Mouse (Mus musculus): Measurements from ENCODE around the gene Sltm. TPM values are rescaled to one million over a fixed set of nuclear protein-coding genes. Genes with fewer than 3 reads are reported as not detected.

Gene Sltm
- 70.5 and 73.7 TPM in 2 replicates for polyA plus RNA-seq (2015; fragmentation: Nextera tagmentation; extraction: Ambion mirVana)

DNA sequence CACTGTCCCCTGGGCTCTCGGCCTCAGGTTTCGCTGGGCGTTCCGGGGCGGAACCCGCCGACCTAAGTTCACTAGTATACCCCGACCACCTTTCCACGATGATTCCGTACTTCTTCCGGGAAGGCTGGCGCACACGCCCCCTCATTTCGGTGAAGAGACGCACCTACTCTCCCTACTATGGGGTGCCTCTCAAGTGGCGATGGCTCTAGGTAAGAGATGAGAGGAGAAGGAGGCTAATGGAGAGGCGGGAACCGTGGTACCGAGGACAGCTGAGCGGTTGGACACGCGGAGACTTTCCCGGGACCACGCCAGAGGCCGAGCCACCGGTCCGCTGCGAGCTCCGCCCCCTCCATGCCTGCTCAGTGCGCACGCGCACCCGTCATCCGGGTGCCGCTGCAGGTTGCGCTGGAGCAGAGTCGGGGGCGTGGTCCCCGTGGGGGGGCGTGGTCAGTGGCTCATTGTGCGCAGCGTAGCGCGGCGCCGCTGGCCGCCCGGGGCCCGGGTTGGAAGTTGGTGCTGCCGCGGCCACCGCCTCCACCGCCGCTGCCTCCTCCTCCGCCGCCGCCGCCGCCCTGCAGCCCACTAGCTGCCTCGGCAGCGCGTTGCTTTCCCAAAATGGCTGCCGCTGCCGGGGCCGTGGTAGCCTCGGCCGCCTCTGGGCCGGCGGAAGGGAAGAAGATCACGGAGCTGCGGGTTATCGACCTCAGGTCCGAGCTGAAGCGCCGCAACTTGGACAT, at the start of gene Sltm:
Gene Sltm, plus strand, starts transcription at position 450 of the 737 bp plus-strand sequence.
- peak within 1 kb of the TSS; percentile 95 for H3K9ac ChIP-seq (replicated peaks)
- H3K9me3 ChIP-seq: no peaks in the 10 kb centered on the region
- under 1% methylated on average over 61 of the region's 75 CpGs for WGBS
- no peaks in the 10 kb centered on the region for H3K36me3 ChIP-seq
- peak within 1 kb of the TSS; percentile 89 for H3K4me3 ChIP-seq (replicated peaks)
- ATAC-seq: peak; percentile 98
- no peaks in the 10 kb centered on the region for H3K27me3 ChIP-seq
- H3K4me1 ChIP-seq (replicated peaks): peaks cover 34% of the 10 kb centered on the region
- H3K4me2 ChIP-seq (replicated peaks): peak within 1 kb of the TSS; percentile 84
- H3K27ac ChIP-seq: peak within 1 kb of the TSS; percentile 99

DNA sequence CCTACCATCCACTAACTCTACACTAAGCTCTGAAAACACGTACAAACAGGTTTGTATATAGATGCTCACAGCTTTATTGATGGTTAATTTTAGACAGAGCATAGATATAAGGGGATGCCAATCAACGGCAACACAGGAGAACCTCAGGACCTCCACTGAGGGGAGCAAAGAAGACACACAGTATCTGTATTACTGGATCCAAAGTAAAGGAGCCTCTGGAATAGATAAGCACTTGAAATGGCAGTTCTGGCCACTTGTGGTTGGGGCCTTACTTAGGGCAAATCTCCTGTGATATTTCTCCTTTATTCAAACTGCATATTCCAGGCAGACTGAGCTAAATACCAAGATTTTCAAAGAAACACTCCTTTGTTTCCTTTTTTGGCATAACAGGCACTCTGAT, 49.5 kb upstream of the Sltm start:
- WGBS: 93% methylated on average over 2 of the region's 2 CpGs

DNA sequence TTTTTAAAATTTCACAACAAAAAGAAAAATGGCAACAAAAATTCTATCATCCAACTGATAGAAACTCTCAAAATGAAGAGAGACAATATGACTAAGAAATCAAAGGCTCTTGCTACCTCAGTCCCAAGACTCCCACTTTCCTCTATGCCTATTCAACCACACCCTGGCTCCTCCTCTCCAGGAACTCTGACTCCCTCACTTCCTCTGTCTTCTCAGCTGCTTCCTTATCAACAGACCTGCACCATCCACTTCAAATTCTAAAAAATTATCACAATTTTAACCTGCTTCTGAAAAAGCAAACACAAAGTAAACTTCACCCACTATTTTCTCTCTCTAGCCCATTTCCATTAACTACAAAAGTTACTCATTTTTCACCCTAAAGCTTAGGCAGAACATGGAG, 45.6 kb upstream of the Sltm start:
- H3K4me2 ChIP-seq (replicated peaks): no peak overlapping the region
- H3K27me3 ChIP-seq: no peaks in the 10 kb centered on the region
- H3K9ac ChIP-seq (replicated peaks): no peak overlapping the region
- peaks cover 10% of the 10 kb centered on the region for H3K4me1 ChIP-seq (replicated peaks)
- H3K4me3 ChIP-seq (replicated peaks): no peak overlapping the region
- H3K9me3 ChIP-seq: no peaks in the 10 kb centered on the region
- 0 out of 2 replicates have a peak, but pooled peaks cover 5% of the 10 kb centered on the region for H3K36me3 ChIP-seq
- ATAC-seq: no peak
- no peak overlapping the region for H3K27ac ChIP-seq

More for the DNA sequence above, 49.5 kb upstream of the Sltm start:
- no peak for ATAC-seq
- no peaks in the 10 kb centered on the region for H3K27me3 ChIP-seq
- no peak overlapping the region for H3K4me3 ChIP-seq (replicated peaks)
- H3K9ac ChIP-seq (replicated peaks): no peak overlapping the region
- H3K4me2 ChIP-seq (replicated peaks): no peak overlapping the region
- no peak overlapping the region for H3K27ac ChIP-seq
- no peaks in the 10 kb centered on the region for H3K4me1 ChIP-seq (replicated peaks)
- peaks cover 8% of the 10 kb centered on the region for H3K36me3 ChIP-seq
- no peaks in the 10 kb centered on the region for H3K9me3 ChIP-seq

DNA sequence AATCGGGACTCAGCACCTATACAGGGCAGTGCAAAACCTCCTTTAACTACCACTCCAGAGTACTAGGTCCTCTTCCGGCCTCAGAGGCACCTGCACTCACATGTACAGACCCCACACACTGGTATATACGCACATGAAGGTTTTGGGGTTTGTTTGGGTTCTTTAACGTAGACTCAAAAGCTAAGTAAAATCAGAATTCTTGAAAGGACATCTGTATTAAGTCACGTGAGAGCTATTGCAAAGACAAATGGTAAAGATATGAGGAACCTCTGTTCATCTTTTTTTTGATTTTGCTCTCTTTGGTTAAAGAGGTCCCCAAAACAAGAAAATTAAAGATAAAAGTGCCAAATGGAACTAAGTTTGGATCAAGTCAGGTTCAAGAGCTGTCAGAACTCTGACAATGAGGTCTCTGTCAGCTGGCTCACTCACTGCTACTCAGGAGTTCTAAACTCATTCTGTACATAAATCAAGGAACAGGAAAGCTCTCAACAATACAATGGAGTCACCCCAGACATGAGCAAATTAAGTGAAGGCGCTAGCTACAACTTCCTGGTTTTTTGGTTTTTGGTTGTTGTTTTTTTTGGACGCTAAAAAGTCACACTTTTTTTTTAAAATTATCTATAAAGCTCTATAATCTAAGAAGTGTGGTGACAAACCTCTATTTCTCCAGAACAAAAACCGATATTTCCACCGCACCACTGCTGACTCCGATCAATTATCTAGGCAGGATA, 40.1 kb upstream of the Sltm start:
- peak overlapping the region; percentile 93 for H3K4me3 ChIP-seq (replicated peaks)
- H3K9me3 ChIP-seq: no peaks in the 10 kb centered on the region
- peak overlapping the region; percentile 97 for H3K9ac ChIP-seq (replicated peaks)
- ATAC-seq: no peak
- H3K27ac ChIP-seq: peak overlapping the region; percentile 99
- peak overlapping the region; percentile 78 for H3K4me2 ChIP-seq (replicated peaks)
- WGBS: 40% methylated on average over 10 of the region's 10 CpGs
- peaks cover 20% of the 10 kb centered on the region for H3K4me1 ChIP-seq (replicated peaks)
- 0 out of 2 replicates have a peak, but pooled peaks cover 5% of the 10 kb centered on the region for H3K36me3 ChIP-seq
- H3K27me3 ChIP-seq: no peaks in the 10 kb centered on the region

DNA sequence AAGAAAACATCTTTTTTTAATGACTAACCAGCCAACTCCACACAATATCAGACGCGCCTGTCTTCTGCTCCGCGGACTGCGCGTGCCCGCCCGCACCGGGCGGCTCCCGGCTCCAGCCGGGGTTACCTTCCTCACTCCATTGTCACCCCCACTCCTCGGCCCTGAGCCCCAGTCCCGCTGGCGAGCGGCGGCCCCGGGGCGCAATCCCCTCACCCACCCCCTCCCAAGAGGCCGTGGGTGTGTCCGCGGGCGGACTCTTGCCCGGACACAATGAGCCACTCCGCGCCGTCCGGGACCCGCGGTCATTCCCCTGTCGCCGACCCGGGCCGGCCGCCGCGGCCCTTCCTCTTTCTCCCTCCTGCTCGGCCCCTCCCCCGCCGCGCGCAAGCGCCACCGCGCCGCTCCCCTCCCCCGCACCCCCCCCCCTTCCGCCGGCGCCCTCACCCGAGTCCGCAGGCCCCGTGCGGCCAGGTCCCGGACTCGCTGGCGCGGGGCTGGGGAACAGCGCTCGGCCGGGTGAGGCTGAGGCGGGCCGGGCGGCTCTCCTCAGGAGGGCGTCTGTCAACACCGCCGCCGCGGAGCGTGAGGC, 39.4 kb upstream of the Sltm start:
- under 1% methylated on average over 46 of the region's 70 CpGs for WGBS
- ATAC-seq: peak; percentile 97
- no peaks in the 10 kb centered on the region for H3K27me3 ChIP-seq

DNA sequence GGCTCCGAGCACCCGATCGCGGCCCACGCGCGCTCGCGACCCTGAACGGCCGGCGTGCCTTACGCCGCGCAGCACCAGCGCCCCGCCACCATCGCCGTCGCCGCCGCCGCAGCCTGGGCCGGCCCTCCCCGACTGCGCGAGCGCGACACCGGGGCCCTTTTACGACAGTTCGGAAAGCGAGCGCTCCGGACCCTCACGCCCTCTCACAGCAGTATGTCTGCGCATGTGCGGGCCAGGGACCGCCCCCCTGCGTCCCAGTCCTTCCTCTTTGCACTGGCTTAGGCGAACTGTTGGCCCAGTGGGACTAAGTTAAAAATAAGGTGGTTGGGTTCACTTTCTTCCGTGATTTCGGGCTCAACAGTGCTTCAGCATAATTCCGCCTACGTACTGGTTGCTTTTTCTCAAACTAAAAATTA, 38.9 kb upstream of the Sltm start, which contains the start of gene Rnf111:
Gene Rnf111, minus strand, starts transcription at position 100 of the 416 bp plus-strand sequence.
- peak within 1 kb of the TSS; percentile 78 for H3K4me2 ChIP-seq (replicated peaks)
- peaks cover 20% of the 10 kb centered on the region for H3K4me1 ChIP-seq (replicated peaks)
- H3K36me3 ChIP-seq: no peaks in the 10 kb centered on the region
- H3K4me3 ChIP-seq (replicated peaks): peak within 1 kb of the TSS; percentile 93
- ATAC-seq: peak; percentile 97
- peak within 1 kb of the TSS; percentile 99 for H3K27ac ChIP-seq
- WGBS: 4% methylated on average over 45 of the region's 45 CpGs
- no peaks in the 10 kb centered on the region for H3K27me3 ChIP-seq
- no peaks in the 10 kb centered on the region for H3K9me3 ChIP-seq
- peak within 1 kb of the TSS; percentile 97 for H3K9ac ChIP-seq (replicated peaks)

More for the DNA sequence above, 39.4 kb upstream of the Sltm start:
- peak overlapping the region; percentile 99 for H3K27ac ChIP-seq
- no peaks in the 10 kb centered on the region for H3K9me3 ChIP-seq
- peak overlapping the region; percentile 97 for H3K9ac ChIP-seq (replicated peaks)
- H3K4me3 ChIP-seq (replicated peaks): peak overlapping the region; percentile 93
- H3K4me1 ChIP-seq (replicated peaks): peaks cover 20% of the 10 kb centered on the region
- 0 out of 2 replicates have a peak, but pooled peaks cover 5% of the 10 kb centered on the region for H3K36me3 ChIP-seq
- H3K4me2 ChIP-seq (replicated peaks): peak overlapping the region; percentile 78

DNA sequence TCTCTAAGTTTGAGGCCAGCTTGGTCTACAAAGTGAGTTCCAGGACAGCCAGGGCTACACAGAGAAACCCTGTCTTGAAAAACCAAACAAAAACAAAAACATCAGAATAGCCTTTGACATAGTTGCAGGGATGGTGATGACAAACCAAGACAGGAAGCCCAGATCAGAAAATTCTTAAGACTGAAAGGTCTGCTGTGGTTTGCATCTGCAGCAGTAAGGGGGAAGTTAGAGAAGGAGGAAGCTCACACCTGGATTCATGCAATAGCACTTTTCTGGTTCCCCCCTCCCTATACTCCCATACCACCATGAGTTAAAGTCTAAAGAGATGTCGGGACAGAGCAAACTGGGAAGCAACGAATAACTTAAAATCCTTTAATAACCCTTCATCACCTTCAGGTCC, 36.4 kb upstream of the Sltm start:
- Histone ChIP-seq H3K36me3 (no peaks in the 10 kb centered on the region), H3K27ac (no peak overlapping the region), H3K4me3 (replicated peaks) (no peak overlapping the region), H3K4me2 (replicated peaks) (no peak overlapping the region), H3K27me3 (no peaks in the 10 kb centered on the region), H3K9me3 (no peaks in the 10 kb centered on the region), H3K4me1 (replicated peaks) (peaks cover 18% of the 10 kb centered on the region), H3K9ac (replicated peaks) (no peak overlapping the region)
- WGBS: 74% methylated on average over 2 of the region's 2 CpGs
- ATAC-seq: no peak

DNA sequence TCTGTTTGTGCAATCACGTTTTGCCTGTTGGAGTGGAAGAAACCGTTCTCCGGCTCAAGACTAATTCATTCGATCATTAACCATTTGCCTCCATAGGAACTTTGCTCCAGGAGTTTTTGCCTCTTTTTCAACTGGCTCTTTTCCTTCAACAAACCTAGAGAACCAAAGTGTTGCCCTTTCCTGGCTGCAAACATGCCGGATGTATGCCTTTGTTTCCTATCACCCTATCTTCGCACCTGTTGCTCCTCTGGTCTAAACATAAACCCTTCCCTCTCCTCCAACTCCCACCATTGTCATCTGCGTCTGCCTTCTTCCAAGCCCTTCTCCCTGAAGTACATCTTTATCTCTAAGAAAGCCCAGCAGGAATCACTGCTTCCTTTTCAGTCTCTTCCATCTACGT, 35.8 kb upstream of the Sltm start:
- no peak for ATAC-seq
- no peak overlapping the region for H3K4me3 ChIP-seq (replicated peaks)
- no peak overlapping the region for H3K27ac ChIP-seq
- WGBS: 81% methylated on average over 8 of the region's 8 CpGs
- H3K36me3 ChIP-seq: no peaks in the 10 kb centered on the region
- no peak overlapping the region for H3K4me2 ChIP-seq (replicated peaks)
- no peak overlapping the region for H3K9ac ChIP-seq (replicated peaks)
- peaks cover 12% of the 10 kb centered on the region for H3K4me1 ChIP-seq (replicated peaks)
- H3K27me3 ChIP-seq: no peaks in the 10 kb centered on the region
- no peaks in the 10 kb centered on the region for H3K9me3 ChIP-seq

DNA sequence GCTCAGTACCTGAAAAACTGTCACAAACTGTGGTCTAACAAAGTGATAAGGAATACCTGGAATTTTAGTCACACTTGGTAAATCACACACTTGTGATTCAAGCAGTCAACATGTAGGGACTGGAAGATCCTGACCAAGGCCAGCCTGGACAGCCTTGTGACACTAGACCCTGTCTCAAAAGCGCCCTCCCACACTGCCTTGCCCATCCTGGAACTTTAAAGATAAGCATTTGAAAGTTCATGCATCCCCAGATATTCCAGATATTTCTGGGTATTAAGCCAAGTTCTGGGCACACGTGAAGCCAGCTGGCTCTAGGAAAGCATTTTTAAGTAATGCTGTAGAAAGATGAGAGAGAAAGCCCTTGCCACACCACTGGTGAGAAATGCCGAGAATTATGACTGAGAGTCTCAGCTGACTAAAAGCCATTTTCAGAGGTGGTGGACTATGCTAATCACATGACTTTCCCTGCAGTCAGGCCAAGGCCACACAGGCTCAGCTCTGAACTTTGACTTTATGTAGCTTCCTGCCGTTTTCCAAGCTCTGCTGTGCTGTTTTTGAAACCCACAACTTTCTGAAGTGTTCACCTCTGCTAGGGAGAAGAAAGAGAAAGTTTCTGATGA, 32.5 kb upstream of the Sltm start:
- Histone ChIP-seq H3K27me3 (no peaks in the 10 kb centered on the region), H3K27ac (no peak overlapping the region), H3K9me3 (no peaks in the 10 kb centered on the region), H3K4me1 (replicated peaks) (no peaks in the 10 kb centered on the region), H3K4me2 (replicated peaks) (no peak overlapping the region), H3K4me3 (replicated peaks) (no peak overlapping the region), H3K9ac (replicated peaks) (no peak overlapping the region), H3K36me3 (no peaks in the 10 kb centered on the region)
- ATAC-seq: no peak
- WGBS: 83% methylated on average over 4 of the region's 4 CpGs

DNA sequence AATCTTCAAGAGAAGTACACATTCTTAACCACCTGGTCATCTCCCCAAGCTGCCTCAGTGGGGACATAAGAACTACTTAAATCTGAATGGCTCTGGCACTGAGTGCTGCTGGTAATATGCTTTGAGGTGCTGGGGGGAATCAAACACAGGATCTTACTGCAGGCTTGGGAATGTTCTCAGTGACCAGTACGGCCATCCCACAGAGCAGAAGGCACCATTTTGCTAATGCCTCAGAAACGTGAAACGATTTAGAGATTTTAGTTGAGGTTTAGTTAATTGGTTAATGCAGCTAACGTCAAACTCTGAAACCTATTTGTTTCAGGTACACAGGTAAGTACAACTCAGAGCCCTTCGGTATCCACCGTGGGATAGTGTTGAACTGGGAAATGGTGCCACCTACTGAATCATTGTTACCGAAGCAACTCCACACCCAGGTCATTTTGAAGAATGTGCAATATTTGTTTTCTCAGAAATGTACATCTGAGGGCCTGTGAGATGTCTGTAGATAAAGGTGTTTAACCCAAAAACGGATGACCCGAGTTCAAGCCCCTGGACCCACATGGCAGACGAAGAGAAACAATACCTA, 31.5 kb upstream of the Sltm start:
- Histone ChIP-seq H3K36me3 (no peaks in the 10 kb centered on the region), H3K4me3 (replicated peaks) (no peak overlapping the region), H3K4me2 (replicated peaks) (no peak overlapping the region), H3K9ac (replicated peaks) (no peak overlapping the region), H3K4me1 (replicated peaks) (no peaks in the 10 kb centered on the region), H3K9me3 (no peaks in the 10 kb centered on the region), H3K27ac (no peak overlapping the region), H3K27me3 (no peaks in the 10 kb centered on the region)
- WGBS: 71% methylated on average over 10 of the region's 10 CpGs
- no peak for ATAC-seq

DNA sequence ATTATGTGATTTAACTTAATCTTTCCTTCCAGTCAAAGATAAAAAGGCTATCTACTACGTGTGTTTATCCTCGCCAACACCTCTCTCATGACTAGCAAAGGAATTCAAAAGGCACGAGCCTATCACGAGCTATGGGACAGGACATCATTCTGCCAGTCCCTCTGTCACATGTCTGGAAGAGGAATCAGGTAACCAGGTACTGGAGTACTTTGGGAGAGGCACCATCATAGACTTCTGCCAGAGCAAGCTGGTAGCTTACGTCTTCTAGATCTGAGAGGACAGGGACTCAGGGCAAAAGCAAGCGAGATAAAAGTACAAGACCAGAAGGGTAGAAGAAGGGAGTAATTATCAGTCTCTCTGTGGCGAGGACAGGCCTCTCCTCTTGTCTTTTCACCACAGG, 30.9 kb upstream of the Sltm start:
- H3K27me3 ChIP-seq: no peaks in the 10 kb centered on the region
- no peaks in the 10 kb centered on the region for H3K4me1 ChIP-seq (replicated peaks)
- H3K4me3 ChIP-seq (replicated peaks): no peak overlapping the region
- H3K27ac ChIP-seq: no peak overlapping the region
- no peak overlapping the region for H3K9ac ChIP-seq (replicated peaks)
- H3K36me3 ChIP-seq: no peaks in the 10 kb centered on the region
- 86% methylated on average over 7 of the region's 7 CpGs for WGBS
- no peak overlapping the region for H3K4me2 ChIP-seq (replicated peaks)
- no peaks in the 10 kb centered on the region for H3K9me3 ChIP-seq
- no peak for ATAC-seq
